Mouse (Mus musculus) liver, adult 2 months (tissue): Measurements from ENCODE around the gene Cdh23. TPM values are rescaled to one million over a fixed set of nuclear protein-coding genes. Genes with fewer than 3 reads are reported as not detected.

Source experiments
- DNase-seq: peaks from one replicate; pipeline ENCODE4 v3.0.0-alpha.2; 2011; ENCODE audit warnings: low read depth, low spot score; ENCODE audit errors: extremely low read depth
- H3K27ac ChIP-seq: fragments of 200-500 bp; replicated peaks from 2 replicates; pipeline ENCODE4 v1.5.1; 2012; ENCODE audit warnings: low read depth, mild to moderate bottlenecking, control low read depth, inconsistent platforms, low read length; ENCODE audit not compliant: insufficient read depth
- H3K27me3 ChIP-seq: fragments of 200-500 bp; 2 replicates; pipeline ENCODE4 v1.6.1; 2012; ENCODE audit warnings: mild to moderate bottlenecking, moderate library complexity, low read length, inconsistent platforms; ENCODE audit not compliant: control insufficient read depth, insufficient read depth
- H3K36me3 ChIP-seq: fragments of 200-500 bp; 2 replicates; pipeline ENCODE4 v1.6.1; 2012; ENCODE audit warnings: low read length, inconsistent platforms; ENCODE audit not compliant: control insufficient read depth, insufficient read depth
- H3K4me1 ChIP-seq: fragments of 200-500 bp; 2 replicates; pipeline ENCODE4 v1.6.1; 2011; ENCODE audit warnings: low read length; ENCODE audit not compliant: control insufficient read depth, insufficient read depth
- H3K4me3 ChIP-seq: fragments of 200-500 bp; 2 replicates; pipeline ENCODE4 v1.5.1; 2011; ENCODE audit warnings: low read depth, mild to moderate bottlenecking, control low read depth, low read length, moderate library complexity; ENCODE audit not compliant: insufficient read depth
- H3K79me2 ChIP-seq: fragments of 200-500 bp; 2 replicates; pipeline ENCODE4 v1.6.1; 2012; ENCODE audit warnings: inconsistent platforms, mild to moderate bottlenecking, low read length, moderate library complexity; ENCODE audit not compliant: control insufficient read depth, insufficient read depth
- H3K9ac ChIP-seq: fragments of 200-500 bp; 2 replicates; pipeline ENCODE4 v1.6.1; 2012; ENCODE audit warnings: low read depth, mild to moderate bottlenecking, control low read depth, inconsistent platforms, low read length
- CTCF ChIP-seq: fragments of 200-500 bp; IDR thresholded peaks from 2 replicates; pipeline ENCODE4 v1.5.1; 2011; ENCODE audit warnings: low read depth, low read length, control low read depth
- POLR2A ChIP-seq: fragments of 200-500 bp; IDR thresholded peaks from 2 replicates; pipeline ENCODE4 v1.6.1; 2011; ENCODE audit warnings: low read length, control low read depth; ENCODE audit not compliant: insufficient read depth; ENCODE audit errors: extremely low read depth
- WGBS: fragments of 180-500 bp; shearing (Covaris S2); methylation state at CpG from one replicate; pipeline ENCODE4 v1.1.7; 2018; 5-methylcytosine and 5-hydroxymethylcytosine counted together
- polyA plus RNA-seq: library from polyadenylated mRNA; depleted of rRNA; stranded (reverse); fragments of >200 nt; gene quantifications from 2 replicates; pipeline ENCODE4 v1.2.3, GENCODE M21; 2012
- total RNA-seq: library from RNA; depleted of rRNA; stranded (reverse); fragments of >200 nt; gene quantifications from 2 replicates; pipeline ENCODE4 v1.2.3, GENCODE M21; 2014

The Cdh23 gene
- total and polyA plus RNA-seq, 2 experiments = not detected

DNA sequence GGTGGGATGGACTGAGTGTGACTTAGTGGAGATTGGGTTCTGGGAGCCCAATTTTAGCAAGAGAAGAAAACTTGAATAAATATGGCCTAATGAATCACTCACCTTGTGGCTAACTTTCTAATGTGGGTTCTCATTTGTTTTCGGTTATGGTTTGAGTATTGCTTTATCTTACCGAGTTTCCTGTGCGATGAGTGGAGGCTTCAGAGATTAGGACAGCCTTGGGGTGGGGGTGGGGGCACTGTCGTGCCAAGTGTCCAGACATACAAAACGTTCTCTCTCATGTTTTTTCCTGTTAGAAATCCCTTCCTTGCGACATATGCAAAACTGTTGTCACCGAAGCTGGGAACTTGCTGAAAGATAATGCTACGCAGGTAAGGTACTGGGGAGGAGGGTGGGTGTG is 404.1 kb downstream of the Cdh23 start:
- Histone ChIP-seq H3K9ac (no peak overlapping the region), H3K4me1 (peaks cover 22% of the 10 kb centered on the region), H3K4me3 (no peak overlapping the region), H3K79me2 (peaks cover 37% of the 10 kb centered on the region; the same call in 1 of the 2 replicates), H3K36me3 (peaks cover 36% of the 10 kb centered on the region), H3K27me3 (no peaks in the 10 kb centered on the region), H3K27ac (no peak overlapping the region)
- TF ChIP-seq POLR2A = no peak
- TF ChIP-seq CTCF = no peak
- 61% methylated on average over 8 of the region's 8 CpGs for WGBS
- no peak for DNase-seq

DNA sequence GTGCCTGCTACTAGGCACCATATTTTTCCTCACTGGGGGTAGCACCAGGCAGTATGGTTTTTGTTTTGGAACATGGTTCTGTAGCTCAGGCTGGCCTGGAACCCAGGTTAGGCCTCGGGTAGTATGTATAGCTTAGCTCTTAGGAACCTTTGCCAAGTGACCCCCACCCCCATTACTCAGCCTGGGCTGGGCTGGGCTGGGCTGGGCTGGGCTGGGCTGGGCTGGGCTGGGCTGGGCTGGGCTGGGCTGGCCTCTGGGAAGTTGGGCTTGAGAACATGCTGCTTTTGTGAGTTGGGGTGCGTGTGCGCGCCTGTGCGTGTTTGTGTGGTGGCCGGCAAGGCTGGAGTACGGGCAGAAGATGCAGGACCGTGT is 405.6 kb downstream of the Cdh23 start:
- Histone ChIP-seq H3K79me2 (peaks cover 50% of the 10 kb centered on the region; the same call in 1 of the 2 replicates), H3K9ac (no peak overlapping the region), H3K36me3 (peaks cover 33% of the 10 kb centered on the region), H3K4me3 (no peak overlapping the region), H3K27me3 (no peaks in the 10 kb centered on the region), H3K27ac (no peak overlapping the region), H3K4me1 (peaks cover 25% of the 10 kb centered on the region)
- no peak for DNase-seq
- 86% methylated on average over 8 of the region's 8 CpGs for WGBS
- no peak for TF ChIP-seq CTCF

DNA sequence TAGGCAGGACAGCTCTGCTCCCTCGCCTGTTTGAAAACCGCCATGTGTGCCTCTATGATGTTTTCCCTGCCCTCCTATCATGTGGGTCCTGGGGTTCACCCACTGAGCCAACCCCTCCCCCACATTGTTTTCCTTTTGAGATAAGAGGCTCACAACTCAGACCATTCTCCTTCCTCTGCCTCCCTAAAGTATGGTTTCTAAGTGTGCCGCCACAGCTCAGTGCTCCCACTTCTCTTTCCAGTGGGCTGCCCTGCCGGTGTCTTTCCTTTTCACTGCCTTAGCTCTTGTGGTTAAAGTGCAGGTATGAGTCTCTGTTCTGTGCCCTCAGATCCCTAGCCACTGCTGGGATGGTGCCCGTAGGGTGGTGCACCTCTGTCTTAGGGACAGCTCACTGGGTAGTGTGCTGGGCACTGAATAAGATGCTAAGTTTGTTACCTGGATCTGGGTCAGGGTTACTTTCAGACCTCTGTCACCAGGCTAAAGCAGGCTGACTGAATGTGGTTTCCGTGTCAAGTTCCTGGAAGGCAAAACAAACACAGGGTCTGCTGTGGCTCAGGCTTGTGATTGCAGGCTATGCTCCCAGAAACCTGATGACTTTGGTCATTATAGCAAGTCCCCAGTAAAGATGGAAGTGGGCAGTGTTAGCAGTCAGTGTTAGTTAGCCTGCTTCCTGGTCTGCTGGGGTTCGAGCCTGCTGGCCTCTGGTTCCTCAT is 406.1 kb downstream of the Cdh23 start:
- Histone ChIP-seq H3K79me2 (peaks cover 55% of the 10 kb centered on the region), H3K9ac (no peak overlapping the region), H3K4me1 (peaks cover 29% of the 10 kb centered on the region), H3K4me3 (no peak overlapping the region), H3K36me3 (peaks cover 28% of the 10 kb centered on the region), H3K27ac (no peak overlapping the region), H3K27me3 (no peaks in the 10 kb centered on the region)
- TF ChIP-seq CTCF (no peak), POLR2A (no peak)
- 34% methylated on average over 7 of the region's 7 CpGs for WGBS
- DNase-seq = no peak

DNA sequence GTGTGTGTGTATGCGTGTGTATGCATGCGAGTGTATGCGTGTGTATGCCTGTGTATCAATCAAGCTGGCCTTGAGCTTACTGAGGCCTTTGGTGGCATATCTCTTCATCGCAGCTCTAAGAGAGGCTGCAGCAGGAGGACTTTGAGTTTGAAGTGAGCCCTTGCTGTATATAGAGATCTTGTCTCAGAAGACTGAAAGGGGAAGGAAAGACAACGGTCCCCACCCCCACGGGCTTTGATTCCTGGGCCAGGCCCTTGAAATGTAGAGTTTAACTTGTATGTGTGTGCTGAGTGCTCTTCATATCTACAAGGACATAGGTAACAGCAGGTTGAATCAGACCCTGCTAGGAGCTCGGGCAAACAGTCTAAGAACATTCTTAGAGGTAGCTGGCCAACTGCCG is 407.1 kb downstream of the Cdh23 start:
- Histone ChIP-seq H3K9ac (no peak overlapping the region), H3K27me3 (no peaks in the 10 kb centered on the region), H3K4me1 (peaks cover 39% of the 10 kb centered on the region), H3K36me3 (peaks cover 20% of the 10 kb centered on the region), H3K4me3 (no peak overlapping the region), H3K27ac (no peak overlapping the region), H3K79me2 (peaks cover 65% of the 10 kb centered on the region)
- TF ChIP-seq CTCF (no peak), POLR2A (no peak)
- WGBS = 71% methylated on average over 8 of the region's 8 CpGs
- no peak for DNase-seq

DNA sequence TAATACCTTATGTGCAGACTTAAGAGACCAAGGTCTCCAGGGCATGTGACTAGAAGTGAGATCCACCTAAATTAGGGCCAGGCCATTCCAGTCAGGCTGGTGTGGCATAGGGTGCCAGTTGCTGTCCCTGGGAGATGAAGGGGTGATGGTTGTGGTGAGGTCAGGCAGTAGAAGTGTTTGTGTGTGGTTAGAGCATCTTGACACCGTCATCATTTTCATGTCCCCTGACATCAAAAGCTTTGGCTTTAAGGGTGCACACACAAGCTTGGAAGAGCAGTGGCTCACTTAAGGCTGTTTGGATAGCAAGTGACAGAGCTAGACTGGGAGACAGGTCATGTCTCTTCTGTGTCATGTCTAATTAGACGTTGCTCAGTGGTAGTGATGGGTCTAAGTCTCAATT is 408.6 kb downstream of the Cdh23 start:
- H3K4me3 ChIP-seq = no peak overlapping the region
- peaks cover 79% of the 10 kb centered on the region for H3K79me2 ChIP-seq
- DNase-seq = no peak
- no peaks in the 10 kb centered on the region for H3K27me3 ChIP-seq
- no peak overlapping the region for H3K27ac ChIP-seq
- peak overlapping the region; percentile 21; the same call in 1 of the 2 replicates for H3K9ac ChIP-seq
- H3K36me3 ChIP-seq = peaks cover 8% of the 10 kb centered on the region; the same call in 1 of the 2 replicates
- TF ChIP-seq POLR2A = no peak
- TF ChIP-seq CTCF = no peak
- peaks cover 50% of the 10 kb centered on the region for H3K4me1 ChIP-seq
- 30% methylated on average over 2 of the region's 2 CpGs for WGBS

DNA sequence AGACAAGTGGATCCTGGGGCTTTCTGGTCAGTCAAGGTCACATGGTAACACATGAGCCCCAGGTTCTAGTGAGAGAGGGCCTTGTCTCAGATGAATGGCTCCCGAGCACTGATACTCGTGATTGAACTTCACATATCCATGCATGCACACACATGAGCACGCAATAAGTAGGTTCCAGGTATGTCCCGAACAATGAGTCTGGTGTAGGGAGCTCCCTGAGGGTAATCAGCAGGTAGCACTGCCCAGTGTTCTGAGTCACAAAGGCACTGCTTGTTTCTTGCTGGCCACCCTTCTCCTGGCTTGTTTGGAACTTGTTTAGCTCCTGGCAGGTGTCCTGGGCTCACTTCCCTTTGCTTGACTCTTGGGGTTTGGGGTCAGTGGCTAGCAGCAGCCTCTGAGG is 409.1 kb downstream of the Cdh23 start:
- peaks cover 79% of the 10 kb centered on the region for H3K79me2 ChIP-seq
- H3K27me3 ChIP-seq = no peaks in the 10 kb centered on the region
- WGBS = 69% methylated on average over 4 of the region's 4 CpGs
- no peak overlapping the region; the same call in 1 of the 2 replicates for H3K9ac ChIP-seq
- no peak for TF ChIP-seq CTCF
- TF ChIP-seq POLR2A = no peak
- H3K4me3 ChIP-seq = no peak overlapping the region
- no peak overlapping the region for H3K27ac ChIP-seq
- peaks cover 53% of the 10 kb centered on the region for H3K4me1 ChIP-seq
- no peak for DNase-seq
- H3K36me3 ChIP-seq = peaks cover 3% of the 10 kb centered on the region; the same call in 1 of the 2 replicates
